Mouse (Mus musculus) forebrain, embryonic 15.5 days (tissue): ENCODE results near the gene Igflr1. TPM values are rescaled to one million over a fixed set of nuclear protein-coding genes. Genes with fewer than 3 reads are reported as not detected.

Experiments
- ATAC-seq: fragments of 200-750 bp; cut with Nextera tagmentation; replicated peaks from 2 replicates; pipeline ENCODE4 v1.8.0; 2017; ENCODE audit warnings: mild to moderate bottlenecking, moderate TSS enrichment, moderate library complexity
- H3K27ac ChIP-seq: fragments of 300-500 bp; sonication (generic); replicated peaks from 2 replicates; pipeline ENCODE4 v1.5.1; 2015; ENCODE audit warnings: mild to moderate bottlenecking, inconsistent platforms
- H3K27me3 ChIP-seq: fragments of 300-500 bp; sonication (generic); 2 replicates; pipeline ENCODE4 v1.6.1; 2015; ENCODE audit warnings: inconsistent platforms
- H3K36me3 ChIP-seq: fragments of 300-500 bp; sonication (generic); 2 replicates; pipeline ENCODE4 v1.6.1; 2015; ENCODE audit warnings: mild to moderate bottlenecking, inconsistent platforms
- H3K4me1 ChIP-seq: fragments of 300-500 bp; sonication (generic); 2 replicates; pipeline ENCODE4 v1.6.1; 2015; ENCODE audit warnings: inconsistent platforms
- H3K4me2 ChIP-seq: fragments of 300-500 bp; sonication (generic); replicated peaks from 2 replicates; pipeline ENCODE4 v1.6.1; 2015; ENCODE audit warnings: mild to moderate bottlenecking, inconsistent platforms
- H3K4me3 ChIP-seq: fragments of 300-500 bp; sonication (generic); 2 replicates; pipeline ENCODE4 v1.5.1; 2015; ENCODE audit warnings: mild to moderate bottlenecking, inconsistent platforms
- H3K9ac ChIP-seq: fragments of 300-500 bp; sonication (generic); replicated peaks from 2 replicates; pipeline ENCODE4 v1.6.1; 2015; ENCODE audit warnings: mild to moderate bottlenecking, inconsistent platforms
- H3K9me3 ChIP-seq: fragments of 300-500 bp; sonication (generic); 2 replicates; pipeline ENCODE4 v1.6.1; 2016; ENCODE audit warnings: inconsistent platforms
- WGBS: fragments of 180-500 bp; shearing (Covaris S2); methylation state at CpG from one replicate; pipeline ENCODE4 v1.1.7; 2015; ENCODE audit warnings: mixed read lengths; 5-methylcytosine and 5-hydroxymethylcytosine counted together
- microRNA-seq: library from miRNA; unstranded; fragments of <30 nt; microRNA quantifications from one replicate; pipeline ENCODE4, GENCODE M21; 2016
- polyA plus RNA-seq: library from polyadenylated mRNA; unstranded; fragments of >200 nt; fragmentation: Nextera tagmentation; extraction: Ambion mirVana; gene quantifications from 2 replicates; pipeline ENCODE4 v1.2.1, GENCODE M21; 2015

Gene Igflr1
- polyA plus RNA-seq, 1 experiment from 2014 or later, result 6.6 TPM

GRCm38 (mm10) chr7:30608476-30608875, 43.2 kb downstream of the Igflr1 start:
- no peaks in the 10 kb centered on the region for H3K9me3 ChIP-seq
- no peaks in the 10 kb centered on the region for H3K36me3 ChIP-seq
- H3K27me3 ChIP-seq, result no peaks in the 10 kb centered on the region
- H3K4me2 ChIP-seq, result no peak overlapping the region
- H3K4me1 ChIP-seq, result no peaks in the 10 kb centered on the region
- H3K9ac ChIP-seq, result no peak overlapping the region
- no peak overlapping the region for H3K4me3 ChIP-seq
- no peak overlapping the region for H3K27ac ChIP-seq
- ATAC-seq, result no peak
- WGBS, result 50% methylated on average over 16 of the region's 16 CpGs

- 67% methylated on average over 7 of the region's 7 CpGs for WGBS
- no peak overlapping the region for H3K9ac ChIP-seq
- no peak overlapping the region for H3K27ac ChIP-seq
- no peak overlapping the region for H3K4me3 ChIP-seq
- no peaks in the 10 kb centered on the region for H3K9me3 ChIP-seq
- H3K4me1 ChIP-seq, result no peaks in the 10 kb centered on the region
- no peaks in the 10 kb centered on the region for H3K27me3 ChIP-seq
- no peak for ATAC-seq
- no peaks in the 10 kb centered on the region for H3K36me3 ChIP-seq
- H3K4me2 ChIP-seq, result no peak overlapping the region
These were observed 44.8 kb downstream of the Igflr1 start for GRCm38 (mm10) chr7:30610043-30610442.

- Histone ChIP-seq H3K27ac (no peak within 1 kb of the TSS), H3K9ac (no peak within 1 kb of the TSS), H3K4me2 (no peak within 1 kb of the TSS), H3K27me3 (no peaks in the 10 kb centered on the region), H3K4me1 (no peaks in the 10 kb centered on the region), H3K9me3 (no peaks in the 10 kb centered on the region), H3K4me3 (no peak within 1 kb of the TSS), H3K36me3 (peaks cover 18% of the 10 kb centered on the region)
- peak; percentile 35; the same call in 1 of the 2 replicates for ATAC-seq
- 87% methylated on average over 8 of the region's 8 CpGs for WGBS
These were observed 47.6 kb downstream of the Igflr1 start, which contains the start of gene Upk1a for GRCm38 (mm10) chr7:30612654-30613402. Upk1a (minus strand) TSS chr7:30612847.

GRCm38 (mm10) chr7:30613529-30614112, 48.4 kb downstream of the Igflr1 start:
- ATAC-seq, result peak; percentile 63; the same call in 1 of the 2 replicates
- Histone ChIP-seq H3K4me1 (no peaks in the 10 kb centered on the region), H3K4me2 (no peak overlapping the region), H3K4me3 (no peak overlapping the region), H3K27me3 (no peaks in the 10 kb centered on the region), H3K27ac (no peak overlapping the region), H3K36me3 (peaks cover 26% of the 10 kb centered on the region), H3K9me3 (no peaks in the 10 kb centered on the region), H3K9ac (no peak overlapping the region)
- WGBS, result 23% methylated on average over 14 of the region's 14 CpGs

GRCm38 (mm10) chr7:30614454-30614853, 49.2 kb downstream of the Igflr1 start:
- Histone ChIP-seq H3K27ac (no peak overlapping the region), H3K9me3 (no peaks in the 10 kb centered on the region), H3K4me1 (no peaks in the 10 kb centered on the region), H3K9ac (no peak overlapping the region), H3K4me2 (no peak overlapping the region), H3K4me3 (no peak overlapping the region), H3K36me3 (peaks cover 35% of the 10 kb centered on the region), H3K27me3 (no peaks in the 10 kb centered on the region)
- 81% methylated on average over 2 of the region's 2 CpGs for WGBS
- no peak for ATAC-seq

GRCm38 (mm10) chr7:30615049-30615760, 50.0 kb downstream of the Igflr1 start:
- H3K27me3 ChIP-seq, result no peaks in the 10 kb centered on the region
- no peak overlapping the region for H3K4me2 ChIP-seq
- no peak overlapping the region for H3K4me3 ChIP-seq
- H3K36me3 ChIP-seq, result peaks cover 35% of the 10 kb centered on the region
- no peak for ATAC-seq
- WGBS, result 62% methylated on average over 5 of the region's 5 CpGs
- no peaks in the 10 kb centered on the region for H3K9me3 ChIP-seq
- H3K4me1 ChIP-seq, result no peaks in the 10 kb centered on the region
- no peak overlapping the region for H3K9ac ChIP-seq
- no peak overlapping the region for H3K27ac ChIP-seq

Small RNAs within 50 kb of the gene (microRNA-seq; reads per million reads assigned to microRNA genes)
- gene Gm38670, result not detected
- not detected for gene Mir3569

Other genes starting within 250 kb of the Igflr1 start
- gene E130208F15Rik, start 243.7 kb upstream of the Igflr1 start, polyA plus RNA-seq, result not detected in 2 replicates
- 22.1 and 22.5 TPM in 2 replicates for gene Sdhaf1, start 241.5 kb upstream of the Igflr1 start, polyA plus RNA-seq
- gene Lrfn3, start 202.7 kb upstream of the Igflr1 start, polyA plus RNA-seq, result 11.2 and 12.3 TPM in 2 replicates
- gene Tyrobp, start 151.7 kb upstream of the Igflr1 start, polyA plus RNA-seq, result 22.5 and 24.3 TPM in 2 replicates
- not detected in 2 replicates for gene Hcst, start 145.6 kb upstream of the Igflr1 start, polyA plus RNA-seq
- 1.9 TPM in 2 replicates for gene Nfkbid, start 143.7 kb upstream of the Igflr1 start, polyA plus RNA-seq
- 544 and 608 TPM in 2 replicates for gene Aplp1, start 119.9 kb upstream of the Igflr1 start, polyA plus RNA-seq
- 0.20 and 0.47 TPM in 2 replicates for gene Kirrel2, start 107.7 kb upstream of the Igflr1 start, polyA plus RNA-seq
- gene Nphs1, start 107.1 kb upstream of the Igflr1 start, polyA plus RNA-seq, result 0.23 TPM in 1 of 2 replicates, not detected in the other
- not detected in 2 replicates for gene Prodh2, start 71.8 kb upstream of the Igflr1 start, polyA plus RNA-seq
- 115 and 121 TPM in 2 replicates for gene Arhgap33, start 30.4 kb upstream of the Igflr1 start, polyA plus RNA-seq
- gene Hspb6, start 13.2 kb upstream of the Igflr1 start, polyA plus RNA-seq, result 9.3 and 10.4 TPM in 2 replicates
- 12.3 and 13.9 TPM in 2 replicates for gene Proser3, start 13.1 kb upstream of the Igflr1 start, polyA plus RNA-seq
- 58.9 and 63.3 TPM in 2 replicates for gene Lin37, start 5.6 kb upstream of the Igflr1 start, polyA plus RNA-seq
- gene U2af1l4, start 2.1 kb upstream of the Igflr1 start, polyA plus RNA-seq, result 118 and 122 TPM in 2 replicates
- gene Gm49396, start 2.1 kb upstream of the Igflr1 start, polyA plus RNA-seq, result 21.7 and 22.7 TPM in 2 replicates
- gene Psenen, start 1.8 kb upstream of the Igflr1 start, polyA plus RNA-seq, result 131 and 138 TPM in 2 replicates
- 10.4 and 12.0 TPM in 2 replicates for gene Kmt2b, start 23.3 kb downstream of the Igflr1 start, polyA plus RNA-seq
- 0.33 and 0.50 TPM in 2 replicates for gene Zbtb32, start 33.5 kb downstream of the Igflr1 start, polyA plus RNA-seq
- 0.11 and 0.47 TPM in 2 replicates for gene Upk1a, start 47.4 kb downstream of the Igflr1 start, polyA plus RNA-seq
- 899 and 915 TPM in 2 replicates for gene Cox6b1, start 60.7 kb downstream of the Igflr1 start, polyA plus RNA-seq
- gene Etv2, start 70.4 kb downstream of the Igflr1 start, polyA plus RNA-seq, result not detected in 2 replicates
- gene Rbm42, start 84.9 kb downstream of the Igflr1 start, polyA plus RNA-seq, result 167 and 169 TPM in 2 replicates
- gene Haus5, start 99.6 kb downstream of the Igflr1 start, polyA plus RNA-seq, result 36.2 and 38.3 TPM in 2 replicates
- gene Pmis2, start 106.2 kb downstream of the Igflr1 start, polyA plus RNA-seq, result not detected in 2 replicates
- gene 2200002J24Rik, start 133.5 kb downstream of the Igflr1 start, polyA plus RNA-seq, result not detected in 2 replicates
- gene Atp4a, start 146.8 kb downstream of the Igflr1 start, polyA plus RNA-seq, result 1.1 and 1.9 TPM in 2 replicates
- gene Tmem147, start 164.1 kb downstream of the Igflr1 start, polyA plus RNA-seq, result 197 and 199 TPM in 2 replicates
- gene Gapdhs, start 178.3 kb downstream of the Igflr1 start, polyA plus RNA-seq, result 1.1 TPM in 2 replicates
- 1.6 and 2.0 TPM in 2 replicates for gene Sbsn, start 186.0 kb downstream of the Igflr1 start, polyA plus RNA-seq
- 0.26 and 0.74 TPM in 2 replicates for gene Dmkn, start 198.3 kb downstream of the Igflr1 start, polyA plus RNA-seq
- gene Krtdap, start 222.5 kb downstream of the Igflr1 start, polyA plus RNA-seq, result 1.3 TPM in 1 of 2 replicates, not detected in the other